Mouse (Mus musculus): ENCODE results near the gene Prrg3.
"Not testable (repeated sequence)": the region's sequence is repeated elsewhere in the genome, so short reads cannot be mapped to it uniquely, and the experiment has no call there.

The Prrg3 gene

DNA sequence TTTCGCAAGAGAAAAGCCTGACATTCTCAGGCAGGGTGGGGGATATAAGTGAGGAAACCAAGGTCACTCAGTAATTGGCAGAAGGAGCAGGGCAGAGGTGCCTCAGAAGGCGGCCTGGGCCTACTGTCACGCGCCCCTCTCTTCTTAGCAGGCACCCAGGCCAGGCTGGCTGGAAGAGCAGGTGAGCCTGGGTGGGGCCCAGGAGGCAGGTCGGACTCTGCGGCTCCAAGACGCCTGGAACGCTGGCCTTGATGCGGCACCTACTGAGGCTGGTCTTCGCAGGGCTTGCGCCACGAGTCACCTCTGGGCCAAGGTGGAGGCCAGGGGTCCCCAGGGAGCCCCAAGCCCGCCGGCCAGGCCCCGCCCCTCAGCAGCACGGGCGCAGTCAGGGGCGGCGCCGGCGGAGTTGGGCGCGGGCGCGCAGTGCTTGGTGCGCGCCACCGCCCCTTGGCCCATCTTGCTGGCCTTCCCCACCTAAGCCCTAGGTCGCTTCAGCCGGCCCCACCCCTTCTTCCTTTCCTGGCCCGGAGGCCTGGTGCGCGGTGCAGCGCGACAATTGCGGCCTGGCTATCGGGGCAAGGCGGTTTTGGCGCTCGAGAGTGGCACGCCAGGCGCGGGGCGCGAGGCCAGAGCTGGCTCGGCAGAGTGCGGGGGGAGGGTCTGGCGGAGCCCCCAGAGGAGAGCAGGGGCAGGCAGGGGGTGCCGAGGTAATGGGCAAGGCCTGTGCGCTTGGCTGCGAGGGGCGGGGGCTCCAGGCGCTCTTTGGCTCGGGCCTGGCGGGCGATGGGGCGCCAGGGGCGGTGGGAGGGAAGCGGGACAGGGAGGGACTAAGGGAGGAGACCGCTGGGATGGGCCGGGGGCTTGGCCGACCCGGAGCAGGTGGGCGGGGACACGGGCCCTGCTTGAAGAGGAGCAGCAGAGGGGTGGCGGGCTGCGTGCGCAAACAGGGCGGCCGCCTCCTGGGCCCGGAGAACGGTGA is at the start of gene Prrg3:
Gene Prrg3 (plus strand): TSS at position 552 of the 979 bp plus-strand sequence.
- in situ Hi-C loops (cut with MseI, MboI) = no loop called here

DNA sequence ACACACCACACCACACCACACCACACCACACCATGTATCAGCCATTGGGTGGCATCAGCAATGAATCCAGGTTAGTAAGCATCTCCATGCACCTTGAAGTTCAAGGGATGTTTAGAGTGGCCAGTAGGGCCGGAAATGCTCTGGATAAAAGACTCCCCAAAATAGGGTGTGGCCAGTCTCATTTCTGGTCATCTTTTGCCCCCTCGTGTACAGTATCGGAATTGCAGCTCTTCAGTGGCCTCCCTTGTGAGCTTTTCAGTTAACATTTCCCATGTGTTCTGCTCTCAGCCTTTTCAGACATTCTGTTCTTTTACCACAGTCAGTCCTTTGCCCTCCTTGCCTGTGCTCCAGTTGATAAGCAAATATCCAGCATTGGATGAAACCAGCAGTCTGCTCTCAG is 15.8 kb upstream of the Prrg3 start:
- in situ Hi-C loops (cut with MseI, MboI) = loop anchor here in 1 of 2 experiments (10.0 kb wide), 2 partner anchors 152 to 292 kb away; no protein-coding TSS in a partner anchor

DNA sequence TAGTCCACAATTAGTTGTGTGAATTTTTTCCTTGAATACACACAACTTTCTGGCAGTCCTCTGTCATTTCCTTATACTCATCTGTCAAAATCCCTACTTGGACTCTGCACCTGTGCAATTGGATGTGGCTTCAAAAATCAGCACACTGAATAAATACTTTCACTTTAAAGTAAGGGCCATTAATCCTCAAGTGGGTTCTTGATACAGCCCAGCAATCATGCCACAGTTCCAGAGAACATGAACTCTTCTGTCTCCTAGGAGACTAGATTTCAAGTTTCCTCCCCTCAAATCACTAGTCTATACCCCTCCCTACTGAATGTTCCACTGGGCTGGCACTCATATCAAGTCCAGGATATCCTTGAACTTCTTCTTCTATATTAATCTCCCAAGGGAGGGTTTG is 4.1 kb upstream of the Prrg3 start:
- in situ Hi-C loops (cut with MseI, MboI) = no loop called here

DNA sequence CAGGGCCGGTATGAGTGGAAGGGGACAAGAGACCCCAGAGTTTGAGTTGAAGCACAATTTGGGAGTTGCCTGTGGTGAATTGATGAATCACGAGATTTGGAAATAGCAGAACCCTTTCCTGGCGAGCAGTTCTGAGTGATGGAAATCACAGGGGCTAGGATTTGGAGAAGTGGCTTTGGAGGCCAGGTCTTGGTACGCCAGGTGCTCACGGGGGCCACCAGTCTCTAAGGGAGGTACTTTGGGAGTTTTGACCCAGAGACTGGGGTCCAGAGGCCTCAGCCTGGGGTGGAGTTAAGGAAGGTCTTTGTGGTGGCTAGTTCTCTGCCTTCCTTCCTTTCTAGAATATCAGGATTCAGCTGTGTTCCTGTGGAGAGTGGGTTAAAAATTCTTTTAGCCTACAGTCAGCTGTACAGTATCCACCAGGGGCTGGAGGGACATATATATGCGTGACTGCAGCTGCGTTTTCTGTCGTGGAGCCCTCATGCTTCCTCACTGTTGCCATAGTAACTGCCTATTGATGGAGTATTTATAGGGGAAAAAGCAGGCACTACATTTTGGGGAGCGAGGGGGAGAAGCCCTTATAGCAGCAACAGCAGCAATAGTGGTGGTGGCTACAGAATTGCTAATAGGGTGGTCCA is 970 bp downstream of the Prrg3 start:
- in situ Hi-C loops (cut with MseI, MboI) = no loop called here

DNA sequence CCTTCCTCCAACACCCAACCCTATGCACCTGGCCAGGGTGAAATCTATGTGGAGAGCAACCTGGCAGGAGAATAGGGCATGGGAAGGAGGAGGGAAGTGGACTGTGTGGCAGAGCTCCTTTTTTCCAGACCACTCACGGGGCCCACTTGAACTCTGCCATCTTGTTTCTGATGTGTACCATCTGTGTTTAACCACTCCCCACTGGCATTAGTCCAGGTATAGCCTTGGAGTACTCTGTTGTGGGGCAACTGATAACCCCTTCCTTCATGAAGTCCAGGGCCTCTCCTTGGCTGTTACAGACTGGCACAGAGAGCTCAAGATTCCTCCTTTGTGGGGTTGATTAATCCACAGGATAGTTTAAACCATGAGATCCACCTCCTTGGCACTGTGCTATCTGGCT is 5.8 kb downstream of the Prrg3 start:
- in situ Hi-C loops (cut with MseI, MboI) = no loop called here

DNA sequence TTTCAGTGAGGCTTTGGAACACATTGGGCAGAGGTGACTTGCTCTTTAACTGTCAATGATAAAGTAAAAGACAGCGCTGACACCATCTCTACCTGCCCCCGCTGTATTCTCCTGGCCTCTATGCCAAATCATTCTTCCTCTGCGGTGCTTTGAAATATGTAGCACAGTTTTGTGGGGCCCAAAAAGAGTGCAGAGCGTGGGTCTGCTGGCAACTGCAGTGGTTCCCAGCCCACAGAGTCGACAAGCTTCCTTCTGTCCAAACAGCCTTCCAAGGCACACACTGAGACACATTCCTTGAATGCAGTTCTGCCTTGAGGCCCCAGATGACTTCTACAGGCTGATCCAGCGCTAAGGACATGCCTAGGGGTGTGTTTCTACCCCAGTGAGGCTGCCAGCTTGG is 6.4 kb downstream of the Prrg3 start:
- in situ Hi-C loops (cut with MseI, MboI) = no loop called here

DNA sequence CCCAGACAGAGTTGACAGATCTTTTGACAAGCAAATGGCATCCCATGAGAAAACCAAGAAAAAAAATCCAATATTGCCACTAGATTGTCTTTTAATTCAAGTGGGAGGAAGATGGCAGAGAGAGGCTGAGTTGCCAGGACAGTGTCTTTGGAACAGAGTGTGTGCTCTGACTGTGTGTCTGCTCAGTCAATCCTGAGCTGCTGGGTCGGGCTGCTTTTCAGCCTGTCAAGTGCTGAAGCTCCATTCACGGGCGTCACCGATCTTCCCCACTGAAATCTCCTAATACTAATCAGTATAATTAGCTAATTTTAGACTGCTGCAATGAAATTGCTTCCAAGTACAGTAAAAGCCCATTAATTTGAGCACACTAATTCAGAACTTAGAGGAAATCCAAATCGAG is 8.9 kb downstream of the Prrg3 start:
- in situ Hi-C loops (cut with MseI, MboI) = no loop called here

DNA sequence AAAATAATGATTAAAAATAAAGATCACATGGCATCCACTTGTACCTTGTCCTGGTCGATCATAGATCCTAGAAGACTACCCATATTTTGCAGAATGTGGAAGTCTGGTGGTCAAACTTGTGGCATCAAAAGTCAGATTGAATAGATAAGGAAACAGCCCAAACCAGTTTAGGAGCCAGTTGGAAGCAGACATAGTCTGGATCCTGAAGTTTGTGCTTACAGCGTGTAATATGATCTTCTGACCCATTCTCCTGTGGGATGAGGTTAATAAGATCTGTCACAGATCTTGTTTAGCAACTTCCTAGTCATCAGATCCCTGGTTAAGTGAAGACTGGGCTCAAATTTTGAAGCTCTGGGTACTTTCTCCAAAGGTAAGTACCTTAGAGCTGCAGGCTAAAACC is 10.3 kb downstream of the Prrg3 start, which contains the start of gene Fate1:
Gene Fate1 (plus strand): TSS at position 301 of the 400 bp plus-strand sequence.
- in situ Hi-C loops (cut with MseI, MboI) = no loop called here

DNA sequence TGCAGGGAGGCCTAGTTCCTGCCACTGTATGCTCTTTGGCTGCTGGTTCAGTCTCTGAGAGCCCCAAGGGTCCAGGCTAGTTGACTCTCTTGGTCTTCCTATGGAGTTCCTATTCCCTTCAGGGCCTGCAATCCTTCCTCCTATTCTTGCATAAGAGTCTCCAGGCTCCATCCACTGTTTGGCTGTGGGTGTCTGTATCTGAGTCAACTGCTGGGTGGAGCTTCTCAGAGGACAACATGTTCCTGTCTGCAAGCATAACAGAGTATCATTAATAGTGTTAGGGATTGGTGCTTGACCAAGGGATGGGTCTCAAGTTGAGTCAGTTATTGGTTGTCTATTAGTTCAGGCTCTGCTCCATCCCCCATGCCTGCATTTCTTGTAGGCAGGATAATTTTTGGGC is 15.3 kb downstream of the Prrg3 start:
- in situ Hi-C loops (cut with MseI, MboI) = not testable (repeated sequence)

DNA sequence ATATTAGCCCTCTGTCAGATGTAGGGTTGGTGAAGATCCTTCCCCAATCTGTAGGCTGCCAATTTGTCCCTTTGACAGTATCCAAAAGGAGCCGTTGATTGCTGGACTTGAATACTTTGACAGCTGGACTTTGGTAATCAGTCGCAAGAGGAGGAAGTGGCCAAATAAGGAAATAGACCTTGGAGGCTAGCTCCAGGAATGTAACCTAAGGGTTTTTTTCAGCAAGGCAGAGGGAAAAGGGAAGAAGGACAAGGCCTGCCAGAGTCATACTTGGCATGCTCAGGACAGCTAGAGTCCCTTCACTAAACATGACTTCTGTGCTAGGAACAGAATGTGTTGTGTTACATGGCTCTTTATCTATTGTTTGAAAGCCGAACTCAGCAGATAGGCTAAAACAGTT is 18.0 kb downstream of the Prrg3 start:
- in situ Hi-C loops (cut with MseI, MboI) = no loop called here

DNA sequence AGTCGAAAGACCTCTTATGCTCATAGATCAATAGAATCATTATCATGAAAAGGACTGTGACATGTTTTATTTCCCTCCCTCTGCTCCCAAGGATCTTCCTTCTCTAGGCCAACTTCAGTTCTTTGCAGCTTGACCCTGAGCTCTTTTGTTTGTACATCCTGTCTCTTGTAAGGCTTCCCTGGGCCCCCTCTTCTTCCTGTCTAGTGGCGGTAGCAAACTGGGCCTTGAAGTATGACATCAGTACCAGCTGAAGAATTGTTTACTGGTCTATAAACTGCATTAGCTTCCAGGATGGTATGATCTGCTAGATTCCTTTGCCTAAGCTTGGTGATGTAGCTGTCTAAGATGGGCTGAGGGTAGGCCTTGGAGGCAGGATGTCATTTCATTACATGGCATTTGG is 18.9 kb downstream of the Prrg3 start:
- in situ Hi-C loops (cut with MseI, MboI) = no loop called here

DNA sequence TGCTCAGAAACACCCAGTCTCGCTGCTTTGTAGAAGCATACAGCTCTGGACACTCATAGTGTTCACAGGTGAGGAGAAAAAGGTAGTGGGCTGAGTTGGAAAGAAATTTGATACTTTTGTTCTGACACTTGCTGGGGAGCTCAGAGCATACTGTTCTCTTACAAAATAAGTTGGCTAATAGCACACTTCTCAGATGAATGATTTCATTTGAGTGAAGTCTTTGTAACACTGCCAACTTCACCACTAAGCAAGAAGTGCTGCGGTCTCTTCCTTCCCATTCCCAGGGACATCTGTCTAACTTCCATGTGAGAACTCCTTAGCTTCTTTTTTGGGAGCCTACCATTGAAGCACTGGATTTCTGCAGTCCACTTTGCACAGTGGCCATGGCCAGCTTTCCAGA is 20.8 kb downstream of the Prrg3 start:
- in situ Hi-C loops (cut with MseI, MboI) = no loop called here

DNA sequence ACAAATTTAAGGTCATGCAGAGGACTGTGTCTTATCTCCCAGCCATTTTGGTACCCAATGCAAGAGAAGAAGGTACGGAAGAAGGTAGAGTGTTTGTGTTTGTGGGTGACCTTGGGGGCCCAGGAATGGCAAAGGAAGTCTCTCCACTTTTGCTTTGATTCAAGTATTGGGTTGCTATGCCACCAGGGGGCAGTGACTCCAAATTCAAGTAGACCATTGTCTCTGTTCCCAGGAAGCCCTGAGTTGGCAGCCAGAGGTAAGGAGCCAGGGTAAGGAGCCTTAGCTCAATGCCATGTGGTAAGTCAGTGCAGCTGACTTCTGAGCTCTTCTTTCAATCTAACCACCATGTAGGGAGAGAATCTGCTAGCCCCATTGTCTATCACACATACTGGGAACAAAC is 21.4 kb downstream of the Prrg3 start:
- in situ Hi-C loops (cut with MseI, MboI) = no loop called here

DNA sequence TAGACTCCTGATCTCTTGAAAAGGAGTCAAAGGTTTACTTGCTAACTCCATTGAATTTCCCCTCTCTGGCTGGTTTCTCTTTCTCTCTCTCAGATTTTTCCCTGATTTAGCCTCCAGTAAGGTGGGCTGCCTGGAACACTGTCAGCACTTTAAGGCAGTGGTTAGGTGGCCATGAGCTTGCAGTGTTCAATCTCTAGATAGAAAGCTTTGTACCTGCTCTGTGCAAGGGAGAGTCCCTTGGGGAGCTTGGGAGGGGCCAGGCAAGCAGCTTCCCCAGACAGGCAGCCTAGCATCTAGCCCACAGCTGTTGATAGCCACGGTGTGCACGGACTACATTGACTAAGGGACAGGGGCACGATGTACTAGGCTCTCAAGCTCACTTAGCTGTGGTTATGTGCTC is 29.1 kb downstream of the Prrg3 start, which contains the start of gene Cnga2:
Gene Cnga2 (plus strand): TSS at position 301 of the 400 bp plus-strand sequence.
- in situ Hi-C loops (cut with MseI, MboI) = no loop called here

DNA sequence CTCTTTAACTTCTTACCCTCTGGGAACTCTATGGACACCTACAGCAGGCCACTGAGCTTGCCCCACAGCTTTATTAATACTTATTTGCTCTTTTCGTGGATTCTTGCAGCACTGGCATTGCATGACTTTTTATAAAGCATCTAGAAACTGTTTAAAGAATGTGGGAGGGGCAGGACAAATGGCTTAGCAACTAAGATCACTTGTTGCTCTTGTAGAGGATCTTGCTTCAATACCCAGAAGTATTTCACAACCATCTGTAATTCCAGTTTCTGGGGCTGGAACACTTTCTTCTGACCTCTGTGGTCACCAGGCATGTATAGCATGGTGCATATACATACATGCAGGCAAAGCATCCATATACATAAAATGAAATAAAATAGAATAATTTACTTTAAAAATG is 33.5 kb downstream of the Prrg3 start:
- in situ Hi-C loops (cut with MseI, MboI) = no loop called here

DNA sequence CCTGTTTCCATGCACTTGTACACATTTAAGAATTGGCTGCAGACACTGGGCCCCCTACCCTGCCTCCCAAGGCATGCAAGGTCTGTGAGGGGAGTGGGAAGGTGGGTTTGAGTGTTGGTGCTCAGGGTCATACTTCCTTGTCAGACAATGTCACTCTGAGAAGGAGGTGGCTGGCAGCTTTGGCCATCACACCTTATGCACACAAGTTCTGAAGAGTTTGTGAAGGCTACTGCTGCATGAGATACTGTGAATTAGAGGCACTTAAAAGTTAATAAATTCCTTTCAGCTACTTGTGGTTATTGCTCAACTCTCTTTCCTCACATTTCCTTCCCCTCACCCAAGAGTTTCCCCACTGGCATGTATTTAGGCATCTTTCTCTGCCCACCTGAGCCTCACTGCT is 47.5 kb downstream of the Prrg3 start:
- in situ Hi-C loops (cut with MseI, MboI) = loop anchor here in 1 of 2 experiments (25.0 kb wide), 1 partner anchor 802 kb away; no protein-coding TSS in a partner anchor

DNA sequence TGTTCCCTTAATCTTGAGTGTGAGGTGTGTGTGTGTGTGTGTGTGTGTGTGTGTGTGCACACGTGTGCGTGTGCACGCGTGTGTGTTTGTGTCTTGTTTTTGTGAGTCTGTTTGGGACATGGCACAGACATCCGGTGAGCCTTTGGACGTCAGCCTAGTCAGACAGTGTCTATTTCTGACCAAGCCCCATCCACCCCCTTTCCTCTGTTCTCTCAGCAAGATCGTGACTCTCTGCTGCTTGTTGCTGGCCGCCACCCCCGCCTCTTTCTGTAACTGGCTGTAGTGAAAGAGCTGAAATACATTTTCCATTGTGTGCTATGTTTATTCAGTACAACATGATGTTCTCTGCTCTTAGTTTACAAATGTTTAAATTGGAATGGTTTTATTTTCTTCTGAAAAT is 49.8 kb downstream of the Prrg3 start:
- in situ Hi-C loops (cut with MseI, MboI) = loop anchor here in 1 of 2 experiments (25.0 kb wide), 1 partner anchor 800 kb away; no protein-coding TSS in a partner anchor

DNA sequence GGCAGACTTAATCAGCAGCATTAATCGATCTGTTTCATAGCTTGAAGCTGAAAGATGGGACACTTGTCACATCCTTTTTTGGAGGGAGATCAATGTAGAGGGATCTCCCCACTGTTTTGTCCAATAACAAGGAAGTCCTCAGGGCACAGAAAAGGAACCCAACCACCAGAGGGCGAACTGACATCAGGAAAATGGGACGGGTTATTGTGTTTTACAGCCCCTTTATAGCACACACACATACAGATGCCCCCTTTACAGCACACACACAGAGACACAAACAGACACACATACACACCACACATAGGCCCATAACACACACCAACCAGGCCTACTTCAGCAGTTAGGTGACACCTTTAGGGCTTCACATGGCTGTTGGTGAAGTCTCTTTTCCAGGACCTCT is 50.4 kb downstream of the Prrg3 start:
- in situ Hi-C loops (cut with MseI, MboI) = loop anchor here in 1 of 2 experiments (25.0 kb wide), 1 partner anchor 799 kb away; no protein-coding TSS in a partner anchor

DNA sequence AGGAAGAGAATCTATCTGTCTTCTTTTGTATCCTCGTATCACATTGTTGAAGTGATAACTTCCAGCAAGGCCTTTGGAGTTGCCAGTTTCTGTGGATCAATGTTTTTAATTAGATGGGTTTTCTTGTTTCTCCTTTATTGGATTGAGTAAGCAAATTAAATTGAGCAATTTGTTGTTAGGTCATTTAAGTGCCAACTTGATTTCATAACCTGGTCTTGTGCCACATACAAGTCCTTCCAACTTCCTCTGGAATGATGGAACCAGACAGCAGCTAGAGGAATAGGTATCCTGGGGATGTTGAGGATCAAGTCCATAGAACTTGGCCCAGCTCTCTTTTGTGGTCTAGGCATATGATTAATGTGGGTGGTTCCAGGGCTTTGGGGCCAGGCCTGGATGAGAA is 59.8 kb downstream of the Prrg3 start:
- in situ Hi-C loops (cut with MseI, MboI) = loop anchor here in 1 of 2 experiments (25.0 kb wide), 1 partner anchor 790 kb away; no protein-coding TSS in a partner anchor

Data from mouse trophoblast stem cell (cell line).